Mouse (Mus musculus) kidney, adult 2 months (tissue): ENCODE data around the gene Nebl. TPM values are rescaled to one million over a fixed set of nuclear protein-coding genes. Genes with fewer than 3 reads are reported as not detected.

ENCODE experiments used
- DNase-seq: peaks from one replicate; pipeline ENCODE4 v3.0.0; 2021
- H3K27ac ChIP-seq: fragments of 200-500 bp; 2 replicates; pipeline ENCODE4 v1.5.1; 2012; ENCODE audit warnings: low read depth, low read length, control low read depth, inconsistent platforms; ENCODE audit not compliant: insufficient read depth
- H3K27me3 ChIP-seq: fragments of 200-500 bp; replicated peaks from 2 replicates; pipeline ENCODE4 v1.6.1; 2012; ENCODE audit warnings: mild to moderate bottlenecking, moderate library complexity, low read length, inconsistent platforms; ENCODE audit not compliant: control insufficient read depth, insufficient read depth
- H3K36me3 ChIP-seq: fragments of 200-500 bp; 2 replicates; pipeline ENCODE4 v1.6.1; 2012; ENCODE audit warnings: mild to moderate bottlenecking, moderate library complexity, low read length, inconsistent platforms; ENCODE audit not compliant: control insufficient read depth, insufficient read depth
- H3K4me1 ChIP-seq: fragments of 200-500 bp; 2 replicates; pipeline ENCODE4 v1.6.1; 2011; ENCODE audit warnings: low read length; ENCODE audit not compliant: control insufficient read depth, insufficient read depth
- H3K4me3 ChIP-seq: fragments of 200-500 bp; 2 replicates; pipeline ENCODE4 v1.5.1; 2011; ENCODE audit warnings: mild to moderate bottlenecking, low read depth, low read length, control low read depth; ENCODE audit not compliant: insufficient read depth
- CTCF ChIP-seq: fragments of 200-500 bp; conservative IDR thresholded peaks from 2 replicates; pipeline ENCODE4 v1.5.1; 2011; ENCODE audit warnings: low read depth, mild to moderate bottlenecking, control low read depth, low read length, moderate library complexity, mixed read lengths; ENCODE audit not compliant: insufficient read depth, insufficient read length
- POLR2A ChIP-seq: fragments of 200-500 bp; IDR thresholded peaks from one replicate; pipeline ENCODE4 v1.6.1; 2011; ENCODE audit warnings: low read depth, low read length, control low read depth
- WGBS: fragments of 180-500 bp; shearing (Covaris S2); methylation state at CpG from one replicate; pipeline ENCODE4 v1.1.7; 2018; 5-methylcytosine and 5-hydroxymethylcytosine counted together
- polyA plus RNA-seq: library from polyadenylated mRNA; depleted of rRNA; stranded (reverse); fragments of >200 nt; gene quantifications from 2 replicates; pipeline ENCODE4 v1.2.3, GENCODE M21; 2012

Gene Nebl
- polyA plus RNA-seq, 1 experiment = 3.9 TPM

- Histone ChIP-seq H3K27ac (no peak overlapping the region), H3K4me3 (no peak overlapping the region), H3K4me1 (no peaks in the 10 kb centered on the region), H3K36me3 (no peaks in the 10 kb centered on the region), H3K27me3 (no peaks in the 10 kb centered on the region)
- 27% methylated on average over 7 of the region's 7 CpGs for WGBS
- TF ChIP-seq POLR2A = no peak
- TF ChIP-seq CTCF = no peak
- no peak for DNase-seq
Observed at GRCm38 (mm10) chr2:17443581-17443980, 287.7 kb downstream of the Nebl start.

DNA sequence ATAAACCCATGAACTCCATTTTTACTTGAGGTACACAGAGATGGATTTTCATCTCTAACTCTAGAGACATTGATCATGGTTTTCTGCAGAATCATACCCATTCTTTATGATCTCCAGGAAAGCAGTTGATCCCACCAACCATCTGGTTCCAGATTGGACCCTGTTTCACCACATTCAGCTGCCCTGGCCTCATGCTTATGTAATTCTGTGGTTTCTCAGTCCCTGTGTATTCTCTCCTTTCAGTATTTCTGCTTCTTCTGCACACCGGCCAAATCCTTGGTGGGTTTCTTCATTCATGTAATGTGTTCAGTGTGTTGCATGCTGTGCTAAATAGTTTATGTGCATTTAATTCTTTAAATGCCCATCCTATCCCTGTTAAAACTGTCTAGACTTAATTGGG lies 292.9 kb downstream of the Nebl start:
- TF ChIP-seq CTCF (no peak), POLR2A (no peak)

GRCm38 (mm10) chr2:17436739-17437440 lies 294.4 kb downstream of the Nebl start:
- Histone ChIP-seq H3K4me1 (no peaks in the 10 kb centered on the region), H3K27me3 (no peaks in the 10 kb centered on the region), H3K27ac (no peak overlapping the region), H3K36me3 (no peaks in the 10 kb centered on the region), H3K4me3 (no peak overlapping the region)
- TF ChIP-seq CTCF = no peak
- TF ChIP-seq POLR2A = no peak
- DNase-seq = no peak
- 84% methylated on average over 10 of the region's 10 CpGs for WGBS

More for the DNA sequence above, 292.9 kb downstream of the Nebl start:
- H3K36me3 ChIP-seq = no peaks in the 10 kb centered on the region
- WGBS = 90% methylated on average over 1 of the region's 1 CpGs
- no peak for DNase-seq
- no peak overlapping the region for H3K4me3 ChIP-seq
- H3K4me1 ChIP-seq = no peaks in the 10 kb centered on the region
- H3K27ac ChIP-seq = no peak overlapping the region
- no peaks in the 10 kb centered on the region for H3K27me3 ChIP-seq

- TF ChIP-seq POLR2A = no peak
- TF ChIP-seq CTCF = no peak
- H3K4me3 ChIP-seq = no peak overlapping the region
- H3K27ac ChIP-seq = no peak overlapping the region
- DNase-seq = no peak
- no peaks in the 10 kb centered on the region for H3K36me3 ChIP-seq
- H3K27me3 ChIP-seq = no peaks in the 10 kb centered on the region
- H3K4me1 ChIP-seq = no peaks in the 10 kb centered on the region
- 80% methylated on average over 4 of the region's 4 CpGs for WGBS
Observed at GRCm38 (mm10) chr2:17435217-17435616, 296.0 kb downstream of the Nebl start.

DNA sequence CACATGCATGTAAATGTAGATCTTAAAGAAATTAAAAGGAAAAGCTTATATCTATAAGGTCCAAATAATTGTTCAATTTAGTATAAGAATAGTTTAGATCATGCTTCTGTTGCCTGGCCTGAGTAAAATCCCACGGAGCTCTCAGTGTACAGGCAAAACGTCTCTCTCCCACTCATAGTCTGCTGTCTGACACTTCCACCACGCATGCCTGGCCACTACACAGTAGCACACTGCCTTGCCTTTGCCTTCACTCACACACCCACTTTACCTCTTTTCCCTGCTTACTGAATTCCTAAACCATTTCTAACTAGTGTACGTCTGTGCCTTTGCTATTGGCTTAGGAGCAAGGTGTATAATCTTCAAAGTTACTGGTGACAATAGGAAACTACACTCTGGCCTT lies 302.2 kb downstream of the Nebl start:
- Histone ChIP-seq H3K36me3 (no peaks in the 10 kb centered on the region), H3K27me3 (no peaks in the 10 kb centered on the region), H3K27ac (no peak overlapping the region), H3K4me1 (no peaks in the 10 kb centered on the region), H3K4me3 (no peak overlapping the region)
- TF ChIP-seq POLR2A = no peak
- TF ChIP-seq CTCF = no peak
- WGBS = 52% methylated on average over 4 of the region's 4 CpGs
- no peak for DNase-seq

- Histone ChIP-seq H3K36me3 (no peaks in the 10 kb centered on the region), H3K27me3 (no peaks in the 10 kb centered on the region), H3K27ac (no peak overlapping the region), H3K4me3 (no peak overlapping the region), H3K4me1 (no peaks in the 10 kb centered on the region)
- no peak for TF ChIP-seq CTCF
- no peak for TF ChIP-seq POLR2A
- 85% methylated on average over 4 of the region's 4 CpGs for WGBS
- no peak for DNase-seq
Observed at GRCm38 (mm10) chr2:17428156-17428555, 303.1 kb downstream of the Nebl start.

DNA sequence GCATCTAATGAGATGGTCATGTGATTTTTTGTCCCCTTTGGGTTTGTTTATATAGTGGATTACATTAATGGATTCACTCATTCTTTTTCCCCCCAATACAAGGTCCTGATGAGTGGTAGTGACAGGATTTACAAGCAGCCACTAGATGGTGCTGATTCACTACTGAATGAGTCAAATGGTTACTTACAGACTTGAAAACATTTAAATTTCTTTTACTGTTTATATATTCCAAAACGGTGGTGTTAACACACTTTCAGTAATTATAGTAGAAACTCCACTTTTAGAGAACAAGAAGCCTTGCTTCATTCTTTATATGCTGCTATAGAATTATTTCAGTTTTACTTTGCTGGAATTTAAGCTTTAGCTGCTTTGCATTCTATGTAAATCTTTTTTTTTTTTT lies 308.3 kb downstream of the Nebl start:
- H3K36me3 ChIP-seq = no peaks in the 10 kb centered on the region
- 0 out of 2 replicates have a peak, but pooled peaks have one; percentile 14 for TF ChIP-seq CTCF
- TF ChIP-seq POLR2A = no peak
- WGBS = 2% methylated on average over 1 of the region's 1 CpGs
- H3K27ac ChIP-seq = no peak overlapping the region
- H3K4me1 ChIP-seq = no peaks in the 10 kb centered on the region
- peak; percentile 45 for DNase-seq
- no peak overlapping the region for H3K4me3 ChIP-seq
- no peaks in the 10 kb centered on the region for H3K27me3 ChIP-seq

- H3K4me3 ChIP-seq = no peak overlapping the region
- WGBS = 14% methylated on average over 4 of the region's 4 CpGs
- H3K4me1 ChIP-seq = no peaks in the 10 kb centered on the region
- DNase-seq = no peak
- no peak for TF ChIP-seq POLR2A
- TF ChIP-seq CTCF = no peak
- no peaks in the 10 kb centered on the region for H3K36me3 ChIP-seq
- no peak overlapping the region for H3K27ac ChIP-seq
- H3K27me3 ChIP-seq = no peaks in the 10 kb centered on the region
Observed at GRCm38 (mm10) chr2:17415347-17415746, 315.9 kb downstream of the Nebl start.
